Mouse (Mus musculus): ENCODE results near the gene Gnb1. TPM values are rescaled to one million over a fixed set of nuclear protein-coding genes. Genes with fewer than 3 reads are reported as not detected.

Gnb1 gene
- polyA plus RNA-seq, 1 experiment from 2014 or later, result 376 TPM

- Histone ChIP-seq H3K9me3 (replicated peaks; ENCODE audit: low read length) (no peaks in the 10 kb centered on the region), H3K27ac (no peak overlapping the region), H3K4me1 (replicated peaks; ENCODE audit: insufficient read depth, low read length) (peaks cover under 1% of the 10 kb centered on the region; the same call in 1 of the 2 replicates), H3K36me3 (ENCODE audit: insufficient read depth, low read length) (no peaks in the 10 kb centered on the region), H3K4me3 (replicated peaks; ENCODE audit: low read depth, low read length) (no peak overlapping the region), H3K27me3 (ENCODE audit: insufficient read depth, low read length) (no peaks in the 10 kb centered on the region), H3K9ac (ENCODE audit: low read depth, low read length) (no peak overlapping the region), H3K4me2 (ENCODE audit: low read length) (no peak overlapping the region)
- no peak for ATAC-seq (replicated peaks; ENCODE audit: low FRiP score, low read depth)
- no peak for DNase-seq (ENCODE audit: low spot score)
- 64% methylated on average over 2 of the region's 2 CpGs for WGBS
- TF ChIP-seq CTCF (IDR thresholded peaks at IDR 0.05; ENCODE audit: low read depth), result no peak
These were observed 80.3 kb downstream of the Gnb1 start for GRCm38 (mm10) chr4:155571442-155571841.

- no peak overlapping the region for H3K4me2 ChIP-seq (ENCODE audit: low read length)
These were observed 82.0 kb downstream of the Gnb1 start for GRCm38 (mm10) chr4:155573155-155573554.

GRCm38 (mm10) chr4:155573876-155574275 is 82.7 kb downstream of the Gnb1 start:
- Histone ChIP-seq H3K27ac (no peak overlapping the region), H3K9me3 (replicated peaks; ENCODE audit: low read length) (no peaks in the 10 kb centered on the region), H3K4me2 (ENCODE audit: low read length) (no peak overlapping the region), H3K9ac (ENCODE audit: low read depth, low read length) (no peak overlapping the region), H3K4me1 (replicated peaks; ENCODE audit: insufficient read depth, low read length) (no peaks in the 10 kb centered on the region), H3K4me3 (replicated peaks; ENCODE audit: low read depth, low read length) (no peak overlapping the region), H3K36me3 (ENCODE audit: insufficient read depth, low read length) (peaks cover 5% of the 10 kb centered on the region), H3K27me3 (ENCODE audit: insufficient read depth, low read length) (no peaks in the 10 kb centered on the region)
- no peak for DNase-seq (ENCODE audit: low spot score)
- 91% methylated on average over 9 of the region's 9 CpGs for WGBS
- TF ChIP-seq CTCF (IDR thresholded peaks at IDR 0.05; ENCODE audit: low read depth), result no peak
- no peak for ATAC-seq (replicated peaks; ENCODE audit: low FRiP score, low read depth)

More at GRCm38 (mm10) chr4:155573155-155573554, 82.0 kb downstream of the Gnb1 start:
- Histone ChIP-seq H3K4me1 (replicated peaks; ENCODE audit: insufficient read depth, low read length) (no peaks in the 10 kb centered on the region), H3K27ac (no peak overlapping the region), H3K9ac (ENCODE audit: low read depth, low read length) (no peak overlapping the region), H3K36me3 (ENCODE audit: insufficient read depth, low read length) (peaks cover 4% of the 10 kb centered on the region; the same call in 1 of the 2 replicates), H3K4me3 (replicated peaks; ENCODE audit: low read depth, low read length) (no peak overlapping the region), H3K27me3 (ENCODE audit: insufficient read depth, low read length) (no peaks in the 10 kb centered on the region), H3K9me3 (replicated peaks; ENCODE audit: low read length) (no peaks in the 10 kb centered on the region)
- 77% methylated on average over 2 of the region's 2 CpGs for WGBS
- ATAC-seq (replicated peaks; ENCODE audit: low FRiP score, low read depth), result no peak
- no peak for TF ChIP-seq CTCF (IDR thresholded peaks at IDR 0.05; ENCODE audit: low read depth)
- DNase-seq (ENCODE audit: low spot score), result no peak

GRCm38 (mm10) chr4:155574931-155575330 is 83.8 kb downstream of the Gnb1 start:
- no peak overlapping the region for H3K9ac ChIP-seq (ENCODE audit: low read depth, low read length)
- no peak overlapping the region for H3K4me3 ChIP-seq (replicated peaks; ENCODE audit: low read depth, low read length)
- H3K9me3 ChIP-seq (replicated peaks; ENCODE audit: low read length), result no peaks in the 10 kb centered on the region
- H3K36me3 ChIP-seq (ENCODE audit: insufficient read depth, low read length), result peaks cover 11% of the 10 kb centered on the region
- WGBS, result 83% methylated on average over 11 of the region's 11 CpGs
- no peaks in the 10 kb centered on the region for H3K4me1 ChIP-seq (replicated peaks; ENCODE audit: insufficient read depth, low read length)
- DNase-seq (ENCODE audit: low spot score) (no peak), ATAC-seq (replicated peaks; ENCODE audit: low FRiP score, low read depth) (no peak)
- no peak for TF ChIP-seq CTCF (IDR thresholded peaks at IDR 0.05; ENCODE audit: low read depth)
- H3K27ac ChIP-seq, result no peak overlapping the region
- H3K27me3 ChIP-seq (ENCODE audit: insufficient read depth, low read length), result no peaks in the 10 kb centered on the region
- H3K4me2 ChIP-seq (ENCODE audit: low read length), result no peak overlapping the region

- Histone ChIP-seq H3K36me3 (ENCODE audit: insufficient read depth, low read length) (peaks cover 11% of the 10 kb centered on the region), H3K27me3 (ENCODE audit: insufficient read depth, low read length) (no peaks in the 10 kb centered on the region), H3K27ac (no peak overlapping the region), H3K9me3 (replicated peaks; ENCODE audit: low read length) (no peaks in the 10 kb centered on the region), H3K4me3 (replicated peaks; ENCODE audit: low read depth, low read length) (no peak overlapping the region), H3K4me1 (replicated peaks; ENCODE audit: insufficient read depth, low read length) (no peaks in the 10 kb centered on the region), H3K9ac (ENCODE audit: low read depth, low read length) (no peak overlapping the region), H3K4me2 (ENCODE audit: low read length) (no peak overlapping the region)
- no peak for TF ChIP-seq CTCF (IDR thresholded peaks at IDR 0.05; ENCODE audit: low read depth)
- no peak for DNase-seq (ENCODE audit: low spot score)
- no peak for ATAC-seq (replicated peaks; ENCODE audit: low FRiP score, low read depth)
- 90% methylated on average over 8 of the region's 8 CpGs for WGBS
These were observed 84.4 kb downstream of the Gnb1 start for GRCm38 (mm10) chr4:155575521-155575920.

- no peaks in the 10 kb centered on the region for H3K27me3 ChIP-seq (ENCODE audit: insufficient read depth, low read length)
- H3K27ac ChIP-seq, result no peak overlapping the region
- ATAC-seq (replicated peaks; ENCODE audit: low FRiP score, low read depth), result no peak
- no peaks in the 10 kb centered on the region for H3K4me1 ChIP-seq (replicated peaks; ENCODE audit: insufficient read depth, low read length)
- H3K9me3 ChIP-seq (replicated peaks; ENCODE audit: low read length), result no peaks in the 10 kb centered on the region
- 91% methylated on average over 9 of the region's 9 CpGs for WGBS
- no peak for DNase-seq (ENCODE audit: low spot score)
- no peak overlapping the region for H3K9ac ChIP-seq (ENCODE audit: low read depth, low read length)
- TF ChIP-seq CTCF (IDR thresholded peaks at IDR 0.05; ENCODE audit: low read depth), result no peak
- H3K36me3 ChIP-seq (ENCODE audit: insufficient read depth, low read length), result peaks cover 11% of the 10 kb centered on the region
- H3K4me2 ChIP-seq (ENCODE audit: low read length), result no peak overlapping the region
- H3K4me3 ChIP-seq (replicated peaks; ENCODE audit: low read depth, low read length), result no peak overlapping the region
These were observed 86.0 kb downstream of the Gnb1 start for GRCm38 (mm10) chr4:155577132-155577531.

- no peak overlapping the region for H3K9ac ChIP-seq (ENCODE audit: low read depth, low read length)
- no peaks in the 10 kb centered on the region for H3K27me3 ChIP-seq (ENCODE audit: insufficient read depth, low read length)
- 83% methylated on average over 5 of the region's 5 CpGs for WGBS
- no peak overlapping the region for H3K4me2 ChIP-seq (ENCODE audit: low read length)
- no peaks in the 10 kb centered on the region for H3K4me1 ChIP-seq (replicated peaks; ENCODE audit: insufficient read depth, low read length)
- H3K4me3 ChIP-seq (replicated peaks; ENCODE audit: low read depth, low read length), result no peak overlapping the region
- H3K36me3 ChIP-seq (ENCODE audit: insufficient read depth, low read length), result peaks cover 11% of the 10 kb centered on the region
- no peak overlapping the region for H3K27ac ChIP-seq
- TF ChIP-seq CTCF (IDR thresholded peaks at IDR 0.05; ENCODE audit: low read depth), result no peak
- no peaks in the 10 kb centered on the region for H3K9me3 ChIP-seq (replicated peaks; ENCODE audit: low read length)
- DNase-seq (ENCODE audit: low spot score) (no peak), ATAC-seq (replicated peaks; ENCODE audit: low FRiP score, low read depth) (no peak)
These were observed 86.6 kb downstream of the Gnb1 start for GRCm38 (mm10) chr4:155577741-155578140.

Data from kidney, postnatal 0 days (tissue).